ENCODE assay signal across 8 mouse cellular contexts in the genomic region with DNA sequence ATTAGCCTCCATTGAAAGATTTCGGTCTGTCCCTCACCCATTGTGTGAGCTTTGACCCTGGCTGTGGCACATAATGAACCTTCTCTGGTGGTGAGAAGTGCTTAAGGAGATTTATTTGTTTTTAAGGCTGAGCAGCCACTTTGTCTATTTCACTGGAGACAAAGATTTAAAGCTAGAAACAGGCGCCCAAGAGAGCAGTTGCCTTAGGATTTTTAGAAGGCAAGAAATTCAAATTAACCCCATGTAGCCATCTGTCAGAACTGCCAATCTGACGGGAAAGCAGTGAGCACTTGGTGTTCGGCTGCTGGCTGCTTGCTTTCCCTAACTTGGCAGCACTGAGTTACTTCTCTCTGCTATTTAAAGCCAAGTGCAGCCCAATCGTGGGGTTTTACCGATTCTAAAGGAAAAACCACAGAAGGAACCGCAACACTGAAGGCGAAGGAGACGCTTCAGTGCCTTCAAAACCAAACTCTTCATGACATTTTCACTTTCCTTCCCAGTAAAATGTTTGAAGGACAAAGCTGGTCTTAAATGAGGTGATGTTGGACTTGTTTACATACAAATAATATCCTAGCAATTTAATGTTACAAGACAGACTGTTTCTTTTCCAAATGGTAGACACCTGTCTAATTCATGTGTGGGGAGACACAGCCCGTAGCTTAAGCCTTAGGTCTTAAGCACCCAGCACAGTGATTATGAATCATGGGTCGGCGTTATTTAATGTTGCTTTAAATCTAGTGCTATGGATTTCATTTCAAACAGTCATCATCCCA.
DNase-seq lines count a peak whose midpoint lies in the region; ATAC-seq lines count a peak whose summit lies in the region.

No protein-coding gene starts in this region.

- 0 out of 2 replicates have a peak overlapping the region, but pooled peaks have one; percentile 9 for H3K4me3 ChIP-seq in heart, embryonic 15.5 days
- no peak overlapping the region for H3K4me3 ChIP-seq in hindbrain, embryonic 13.5 days
- no peak overlapping the region for H3K4me3 ChIP-seq in midbrain, embryonic 12.5 days

- no peaks in the 10 kb centered on the region for H3K36me3 ChIP-seq in heart, embryonic 15.5 days
- H3K36me3 ChIP-seq in hindbrain, embryonic 13.5 days, result no peaks in the 10 kb centered on the region
- H3K36me3 ChIP-seq in midbrain, embryonic 12.5 days, result no peaks in the 10 kb centered on the region

- WGBS in heart, embryonic 15.5 days, result 33% methylated on average over 12 of the region's 12 CpGs
- WGBS in hindbrain, embryonic 13.5 days, result 10% methylated on average over 12 of the region's 12 CpGs
- 10% methylated on average over 12 of the region's 12 CpGs for WGBS in midbrain, embryonic 12.5 days

- no peak overlapping the region for H3K9ac ChIP-seq in heart, embryonic 15.5 days
- 0 out of 2 replicates have a peak overlapping the region, but pooled peaks have one; percentile 6 for H3K9ac ChIP-seq in hindbrain, embryonic 13.5 days
- H3K9ac ChIP-seq in midbrain, embryonic 12.5 days (replicated peaks), result no peak overlapping the region; the same call in 1 of the 2 replicates

- DNase-seq in heart, postnatal 14 days, result no peak
- DNase-seq in embryo, embryonic 11 days, result peak; percentile 75
- no peak for DNase-seq in kidney, postnatal 10 days

- H3K4me1 ChIP-seq in heart, embryonic 15.5 days (replicated peaks), result no peaks in the 10 kb centered on the region; the same call in 1 of the 2 replicates
- H3K4me1 ChIP-seq in hindbrain, embryonic 13.5 days (replicated peaks), result peaks cover 32% of the 10 kb centered on the region
- peaks cover 26% of the 10 kb centered on the region for H3K4me1 ChIP-seq in midbrain, embryonic 12.5 days

- no peak overlapping the region for H3K27ac ChIP-seq in heart, embryonic 15.5 days
- H3K27ac ChIP-seq in hindbrain, embryonic 13.5 days, result peak overlapping the region; percentile 76
- H3K27ac ChIP-seq in midbrain, embryonic 12.5 days (replicated peaks), result peak overlapping the region; percentile 73

- no peak for ATAC-seq in heart, embryonic 15.5 days (replicated peaks; ENCODE audit: insufficient number of reproducible peaks, insufficient read depth, low FRiP score, low read depth)
- peak; percentile 54; the same call in 1 of the 2 replicates for ATAC-seq in hindbrain, embryonic 13.5 days (ENCODE audit: low FRiP score)
- peak; percentile 63 for ATAC-seq in midbrain, embryonic 12.5 days (ENCODE audit: low FRiP score, low read depth)
- ATAC-seq in activated CD4-positive, CD25-positive, alpha-beta regulatory T cell, adult 4 months, result no peak
- no peak for ATAC-seq in CD4-positive, CD25-positive, alpha-beta regulatory T cell, adult 4 months

- no peaks in the 10 kb centered on the region for H3K27me3 ChIP-seq in heart, embryonic 15.5 days
- H3K27me3 ChIP-seq in hindbrain, embryonic 13.5 days, result peaks cover 15% of the 10 kb centered on the region
- H3K27me3 ChIP-seq in midbrain, embryonic 12.5 days, result peaks cover 25% of the 10 kb centered on the region

- peak overlapping the region; percentile 38 for H3K4me2 ChIP-seq in heart, embryonic 15.5 days
- peak overlapping the region; percentile 39 for H3K4me2 ChIP-seq in hindbrain, embryonic 13.5 days
- peak overlapping the region; percentile 40 for H3K4me2 ChIP-seq in midbrain, embryonic 12.5 days (replicated peaks)

- intact Hi-C loops in heart, postnatal 14 days (cut with DNase I), result no loop called here

- no peaks in the 10 kb centered on the region for H3K9me3 ChIP-seq in heart, embryonic 15.5 days (replicated peaks)
- no peaks in the 10 kb centered on the region for H3K9me3 ChIP-seq in hindbrain, embryonic 13.5 days
- no peaks in the 10 kb centered on the region for H3K9me3 ChIP-seq in midbrain, embryonic 12.5 days

Comparison
In these comparisons a context has a peak if more than half of its experiments do, and no peak if none do; other contexts are left out.
1. ATAC-seq: peak in hindbrain, embryonic 13.5 days (single experiment) and midbrain, embryonic 12.5 days (single experiment); none in heart, embryonic 15.5 days (single experiment), activated CD4-positive, CD25-positive, alpha-beta regulatory T cell, adult 4 months (single experiment) and CD4-positive, CD25-positive, alpha-beta regulatory T cell, adult 4 months (single experiment).
2. Peak in every context shown above with its lines, with median percentiles within 50 percentile points of each other: H3K4me2 ChIP-seq.